Mouse (Mus musculus) heart, adult 2 months (tissue): ENCODE measurements around the gene Wdr5b. TPM values are rescaled to one million over a fixed set of nuclear protein-coding genes. Genes with fewer than 3 reads are reported as not detected.

Experiments used
- DNase-seq, 2 experiments: peaks; one replicate each; pipeline ENCODE4 v3.0.0; 2021
- H3K27ac ChIP-seq: fragments of 200-600 bp; 2 replicates; pipeline ENCODE4 v1.8.1; 2022
- H3K27me3 ChIP-seq: fragments of 200-500 bp; 2 replicates; pipeline ENCODE4 v1.6.1; 2012; ENCODE audit warnings: mild to moderate bottlenecking, low read length, inconsistent platforms, mixed read lengths; ENCODE audit not compliant: control insufficient read depth, insufficient read depth
- H3K36me3 ChIP-seq: fragments of 200-500 bp; 2 replicates; pipeline ENCODE4 v1.6.1; 2012; ENCODE audit warnings: low read length, inconsistent platforms; ENCODE audit not compliant: control insufficient read depth, insufficient read depth
- H3K4me1 ChIP-seq: fragments of 200-500 bp; 2 replicates; pipeline ENCODE4 v1.6.1; 2011; ENCODE audit warnings: low read length; ENCODE audit not compliant: control insufficient read depth, insufficient read depth
- H3K4me3 ChIP-seq: fragments of 200-600 bp; 2 replicates; pipeline ENCODE4 v1.8.1; 2022
- H3K79me2 ChIP-seq: fragments of 200-500 bp; replicated peaks from 2 replicates; pipeline ENCODE4 v1.6.1; 2012; ENCODE audit warnings: mild to moderate bottlenecking, inconsistent platforms, low read length, moderate library complexity, mixed read lengths; ENCODE audit not compliant: control insufficient read depth, insufficient read depth
- H3K9ac ChIP-seq: fragments of 200-500 bp; 2 replicates; pipeline ENCODE4 v1.6.1; 2012; ENCODE audit warnings: low read depth, mild to moderate bottlenecking, control low read depth, inconsistent platforms, low read length, mixed read lengths
- CTCF ChIP-seq: fragments of 200-600 bp; IDR thresholded peaks from 2 replicates; pipeline ENCODE4 v1.8.1; 2022; ENCODE audit warnings: antibody characterized with exemption, mild to moderate bottlenecking, moderate library complexity
- EP300 ChIP-seq: fragments of 200-500 bp; IDR thresholded peaks from 2 replicates; pipeline ENCODE4 v1.6.1; 2011; ENCODE audit warnings: low read depth, low read length, control low read depth; ENCODE audit not compliant: insufficient read depth
- POLR2A ChIP-seq: fragments of 200-500 bp; IDR thresholded peaks from 2 replicates; pipeline ENCODE4 v1.6.1; 2011; ENCODE audit warnings: mild to moderate bottlenecking, low read depth, low read length, control low read depth; ENCODE audit not compliant: insufficient read depth
- WGBS: fragments of 180-500 bp; shearing (Covaris S2); methylation state at CpG from one replicate; pipeline ENCODE4 v1.1.7; 2018; 5-methylcytosine and 5-hydroxymethylcytosine counted together
- intact Hi-C: fragments of 180-260 bp; cut with DNase I; formaldehyde crosslinking; loops from one replicate; pipeline ENCODE4 v1.15.1; 2025
- polyA plus RNA-seq: library from polyadenylated mRNA; depleted of rRNA; stranded (reverse); fragments of >200 nt; gene quantifications from 2 replicates; pipeline ENCODE4 v1.2.3, GENCODE M21; 2012
- total RNA-seq, 2 experiments: library from RNA; stranded (reverse); gene quantifications; 2 replicates each; pipeline ENCODE4 v1.2.3; 2021

The Wdr5b gene
- total and polyA plus RNA-seq, 3 experiments: 1.8 to 2.8 (median 2.7) TPM

DNA sequence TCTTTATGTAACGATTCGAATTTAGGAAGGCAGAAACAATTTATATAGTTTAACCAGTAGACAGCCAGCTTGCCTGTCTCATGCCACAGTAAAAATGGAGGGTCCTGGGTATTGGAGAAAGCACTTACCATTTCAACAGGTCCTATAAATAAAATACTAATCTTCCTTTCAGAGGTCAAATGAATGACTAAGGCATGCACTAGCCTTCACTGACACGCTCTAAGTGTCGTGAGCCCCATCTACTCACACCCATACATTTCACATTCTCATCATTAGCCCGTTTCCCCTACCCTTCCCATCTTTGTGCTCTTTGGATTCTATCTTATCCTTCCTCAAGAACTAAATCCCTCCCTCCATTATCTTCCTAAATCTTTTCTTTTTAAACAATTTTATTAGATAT, 23.9 kb downstream of the Wdr5b start:
- Histone ChIP-seq H3K9ac (no peak overlapping the region), H3K4me3 (no peak overlapping the region), H3K27me3 (no peaks in the 10 kb centered on the region), H3K79me2 (0 out of 2 replicates have a peak, but pooled peaks cover 2% of the 10 kb centered on the region), H3K4me1 (peaks cover 13% of the 10 kb centered on the region), H3K27ac (peak overlapping the region; percentile 2; the same call in 1 of the 2 replicates), H3K36me3 (no peaks in the 10 kb centered on the region; the same call in 1 of the 2 replicates)
- intact Hi-C loops: no loop called here
- TF ChIP-seq POLR2A (no peak), CTCF (no peak), EP300 (no peak)
- WGBS: 63% methylated on average over 5 of the region's 5 CpGs
- DNase-seq: no peak

DNA sequence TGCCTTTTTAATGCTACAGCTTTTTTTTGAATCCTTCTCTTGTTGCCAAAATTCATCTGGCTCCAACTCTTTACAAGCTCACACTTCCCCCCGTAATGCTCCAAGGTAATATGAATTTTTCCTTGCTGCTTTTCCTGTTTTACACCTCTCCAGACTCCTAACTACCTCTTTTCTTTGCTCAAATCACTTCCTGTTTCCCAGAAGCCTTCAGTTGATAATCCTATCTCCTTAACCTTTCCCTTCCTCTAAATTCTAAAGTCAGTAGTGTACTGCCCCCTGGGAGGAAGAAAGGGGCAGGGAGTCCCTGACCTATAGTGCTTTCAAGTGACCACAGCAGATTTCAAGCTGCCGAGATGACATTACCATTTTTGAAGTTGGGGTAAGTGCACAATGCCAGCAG, 26.7 kb downstream of the Wdr5b start:
- no peak overlapping the region for H3K4me3 ChIP-seq
- peaks cover 12% of the 10 kb centered on the region for H3K4me1 ChIP-seq
- H3K27me3 ChIP-seq: no peaks in the 10 kb centered on the region
- no peak overlapping the region for H3K27ac ChIP-seq
- H3K36me3 ChIP-seq: no peaks in the 10 kb centered on the region; the same call in 1 of the 2 replicates
- H3K79me2 ChIP-seq: no peaks in the 10 kb centered on the region
- DNase-seq: no peak
- no peak overlapping the region for H3K9ac ChIP-seq
- 20% methylated on average over 2 of the region's 2 CpGs for WGBS
- intact Hi-C loops: no loop called here
- TF ChIP-seq CTCF (no peak), POLR2A (no peak), EP300 (no peak)

DNA sequence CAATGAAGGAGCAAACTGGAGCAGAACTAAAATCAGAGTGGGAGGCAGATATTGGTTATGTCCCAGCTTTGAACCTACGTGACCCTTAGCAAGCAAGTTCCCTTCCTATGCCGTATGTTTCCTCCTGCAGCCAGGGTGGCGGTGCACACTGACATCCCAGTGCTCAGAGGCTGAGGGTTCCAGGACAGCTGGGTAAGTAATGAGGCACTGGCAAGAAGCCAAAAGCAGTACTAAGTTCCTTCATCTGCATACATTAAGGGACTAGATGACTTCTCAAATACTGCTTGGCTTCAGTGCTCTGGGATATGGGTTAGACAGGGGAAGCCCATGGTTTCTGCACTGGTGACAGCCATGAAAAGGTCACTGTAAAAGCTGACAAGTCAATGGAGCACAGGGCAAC, 27.4 kb downstream of the Wdr5b start:
- H3K4me1 ChIP-seq: peaks cover 8% of the 10 kb centered on the region
- no peak for DNase-seq
- no peak for TF ChIP-seq CTCF
- no peak for TF ChIP-seq POLR2A
- TF ChIP-seq EP300: no peak
- H3K9ac ChIP-seq: no peak overlapping the region
- no peaks in the 10 kb centered on the region for H3K36me3 ChIP-seq
- H3K4me3 ChIP-seq: no peak overlapping the region
- H3K27me3 ChIP-seq: no peaks in the 10 kb centered on the region
- 48% methylated on average over 3 of the region's 3 CpGs for WGBS
- H3K27ac ChIP-seq: no peak overlapping the region
- H3K79me2 ChIP-seq: no peaks in the 10 kb centered on the region
- intact Hi-C loops: no loop called here

DNA sequence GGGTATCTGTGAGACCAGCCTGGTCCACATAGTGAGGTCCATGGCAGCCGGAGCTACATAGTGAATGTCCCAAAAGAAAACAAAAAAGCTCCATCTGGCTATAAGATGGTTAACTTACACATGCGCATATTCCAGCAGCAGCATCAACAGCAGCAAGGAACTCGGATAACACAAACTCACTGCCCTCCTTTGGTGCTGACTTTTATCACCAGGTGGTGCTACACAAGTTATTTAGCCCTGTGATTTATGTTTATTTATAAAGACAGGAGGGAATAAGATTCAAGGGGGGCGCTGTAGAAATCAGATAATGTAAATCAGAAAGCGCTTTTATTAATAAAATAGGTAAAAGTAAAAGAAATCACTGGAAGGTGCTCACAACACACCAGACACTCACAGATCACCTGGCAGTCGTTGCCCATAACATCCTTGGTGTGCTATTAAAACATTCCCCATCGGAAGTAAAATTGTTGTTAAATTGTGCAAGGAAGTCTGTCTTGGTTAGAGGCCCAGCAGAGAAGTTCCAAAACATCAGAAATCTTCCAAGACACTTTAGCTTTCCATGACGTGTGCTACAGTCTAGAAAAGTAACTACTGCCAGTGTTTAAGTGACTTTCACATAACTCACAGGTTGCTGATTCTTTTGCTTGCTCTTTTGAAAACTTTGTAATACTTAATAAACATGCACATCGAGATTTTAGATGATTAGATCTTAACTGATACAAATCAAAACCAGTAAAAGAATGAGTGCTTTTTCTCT, 29.0 kb downstream of the Wdr5b start:
- intact Hi-C loops: loop anchor here (2.0 to 5.0 kb wide), 2 partner anchors 27 to 133 kb away; partner anchors contain the start of genes Dtx3l and Parp9
- no peak for TF ChIP-seq POLR2A
- no peak for TF ChIP-seq EP300
- peak; percentile 26 for TF ChIP-seq CTCF
- Histone ChIP-seq H3K9ac (no peak overlapping the region), H3K36me3 (no peaks in the 10 kb centered on the region; the same call in 1 of the 2 replicates), H3K27me3 (no peaks in the 10 kb centered on the region), H3K27ac (peak overlapping the region; percentile 21; the same call in 1 of the 2 replicates), H3K4me3 (peak overlapping the region; percentile 81), H3K4me1 (peaks cover 5% of the 10 kb centered on the region), H3K79me2 (no peaks in the 10 kb centered on the region)
- DNase-seq: no peak
- WGBS: 23% methylated on average over 9 of the region's 9 CpGs

DNA sequence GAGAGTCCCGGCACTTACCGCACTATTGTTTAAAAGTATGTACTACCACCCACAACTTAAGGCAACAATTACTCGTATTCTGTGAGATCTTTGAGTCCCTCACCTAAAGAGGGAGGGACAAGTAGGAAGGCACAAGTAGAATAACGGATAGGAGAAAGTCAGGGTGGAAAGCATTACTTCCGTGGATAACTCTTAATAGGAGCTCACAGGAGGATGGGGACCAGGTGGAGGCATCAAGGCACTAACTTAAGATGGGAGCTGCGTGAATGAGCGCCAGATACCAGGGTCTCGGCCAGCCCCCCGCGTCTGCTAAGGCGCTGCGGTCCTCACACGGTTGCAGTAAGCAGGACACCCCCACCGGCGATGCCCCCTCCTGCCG, 30.1 kb downstream of the Wdr5b start:
- intact Hi-C loops: loop anchor here (1.0 to 5.0 kb wide), 3 partner anchors 28 to 134 kb away; partner anchors contain the start of genes Dtx3l and Parp9
- Histone ChIP-seq H3K36me3 (no peaks in the 10 kb centered on the region; the same call in 1 of the 2 replicates), H3K27ac (peak overlapping the region; percentile 99), H3K4me3 (peak overlapping the region; percentile 81), H3K4me1 (peaks cover 3% of the 10 kb centered on the region), H3K9ac (peak overlapping the region; percentile 96), H3K27me3 (no peaks in the 10 kb centered on the region), H3K79me2 (no peaks in the 10 kb centered on the region)
- 0% methylated on average over 16 of the region's 16 CpGs for WGBS
- DNase-seq: no peak
- no peak for TF ChIP-seq EP300
